27 mouse cellular contexts compared by ENCODE assay signal in genomic region chr2:28252554-28252953, GRCm38 (mm10). TPM values are rescaled to one million over a fixed set of nuclear protein-coding genes. Genes with fewer than 3 reads are reported as not detected.
"Had no signal": no experiment of that assay in that cellular context is flagged by ENCODE, and none has a peak within 500 bp of the region (broad histone marks: within the 10 kb centered on the region; RNA-seq: fewer than 3 reads in every experiment).

No protein-coding gene starts in this region.

- DNase-seq: forebrain, postnatal 0 days; gastrocnemius, postnatal 14 days; gastrocnemius, postnatal 36 days; heart, adult 11 months; heart, adult 2 months; heart, postnatal 14 days; heart, postnatal 36 days; kidney, adult 11 months; kidney, adult 2 months; kidney, adult 9 months; kidney, postnatal 14 days; kidney, postnatal 36 days; liver; liver, embryonic 13.5 days had no signal

- H3K27ac ChIP-seq: heart, adult 2 months; heart, embryonic 13.5 days; heart, embryonic 15.5 days; hindbrain, embryonic 15.5 days; hindbrain, postnatal 0 days; kidney, embryonic 15.5 days; kidney, postnatal 0 days; layer of hippocampus, adult 2 months; limb, embryonic 10.5 days; limb, embryonic 12.5 days; liver, embryonic 13.5 days had no signal

- H3K27me3 ChIP-seq: hindbrain, embryonic 15.5 days; limb, embryonic 12.5 days; liver, embryonic 13.5 days had no signal

- H3K4me1 ChIP-seq: heart, embryonic 13.5 days; heart, embryonic 15.5 days; kidney, embryonic 15.5 days; liver, embryonic 13.5 days had no signal

- H3K9me3 ChIP-seq: heart, embryonic 13.5 days; heart, embryonic 15.5 days; hindbrain, embryonic 15.5 days; kidney, embryonic 15.5 days; limb, embryonic 10.5 days; limb, embryonic 12.5 days; liver, embryonic 13.5 days had no signal

- H3K4me2 ChIP-seq: heart, embryonic 11.5 days; heart, embryonic 13.5 days; heart, embryonic 15.5 days; hindbrain, embryonic 15.5 days; kidney, embryonic 15.5 days; limb, embryonic 12.5 days; liver, embryonic 11.5 days; liver, embryonic 13.5 days had no signal

- H3K9ac ChIP-seq: forebrain, postnatal 0 days; heart, embryonic 13.5 days; heart, embryonic 15.5 days; hindbrain, embryonic 15.5 days; kidney, embryonic 15.5 days; limb, embryonic 12.5 days; liver, embryonic 13.5 days had no signal

- H3K4me3 ChIP-seq: heart, adult 2 months; heart, embryonic 13.5 days; heart, embryonic 15.5 days; hindbrain, embryonic 15.5 days; kidney, embryonic 15.5 days; layer of hippocampus, adult 2 months; limb, embryonic 10.5 days; limb, embryonic 12.5 days; liver, embryonic 13.5 days had no signal

- ATAC-seq: forebrain, postnatal 0 days; hindbrain, postnatal 0 days; intestine, embryonic 16.5 days had no signal

- H3K36me3 ChIP-seq: heart, embryonic 13.5 days; heart, embryonic 15.5 days; hindbrain, embryonic 15.5 days; kidney, embryonic 15.5 days; limb, embryonic 10.5 days; limb, embryonic 12.5 days; liver, embryonic 13.5 days had no signal

RNA-seq across cellular contexts. Expression of gene Olfm1, which starts 59.8 kb away (rescaled TPM):
- total RNA-seq: hematopoietic stem cell, adult 5-6 weeks had no signal
